Mouse (Mus musculus): ENCODE results near the gene Spaca7. TPM values are rescaled to one million over a fixed set of nuclear protein-coding genes. Genes with fewer than 3 reads are reported as not detected.
"Not testable (repeated sequence)": the region's sequence is repeated elsewhere in the genome, so short reads cannot be mapped to it uniquely, and the experiment has no call there.

Spaca7 gene
- polyA plus RNA-seq, 3 experiments from 2014 or later, result not detected

DNA sequence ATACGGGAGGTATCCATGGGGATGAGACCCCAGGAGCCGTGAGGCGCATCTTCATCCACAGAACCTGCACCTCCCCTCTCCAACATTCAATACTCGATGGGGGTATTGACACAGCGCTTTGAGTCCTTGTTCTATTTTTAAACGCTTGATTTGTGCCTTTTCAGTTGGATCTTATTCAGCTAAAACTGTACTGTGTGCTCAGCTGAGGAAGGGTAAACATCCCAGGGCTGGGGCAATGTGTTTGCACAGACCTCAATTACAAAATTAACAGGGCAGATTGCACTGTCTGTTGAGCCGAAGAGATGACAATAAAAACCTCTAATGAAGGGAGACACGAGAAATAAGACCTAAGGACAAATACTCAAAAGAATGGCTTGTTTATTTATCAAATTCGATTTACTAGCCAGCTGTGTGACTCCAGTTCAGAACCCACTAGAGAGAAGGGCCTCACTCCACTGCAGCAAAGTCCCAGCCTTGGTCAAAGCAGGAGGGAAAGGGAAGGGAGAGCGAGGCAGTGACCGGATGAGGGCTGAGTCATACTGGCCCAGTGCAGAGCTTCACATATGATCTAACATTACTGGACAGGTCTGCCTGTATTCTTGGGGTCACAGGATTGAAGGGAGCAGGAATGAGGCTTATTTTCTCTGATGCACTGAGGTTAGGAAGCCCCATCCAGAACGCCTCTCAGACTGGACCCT, 37.1 kb downstream of the Spaca7 start:
- ATAC-seq, result no peak

DNA sequence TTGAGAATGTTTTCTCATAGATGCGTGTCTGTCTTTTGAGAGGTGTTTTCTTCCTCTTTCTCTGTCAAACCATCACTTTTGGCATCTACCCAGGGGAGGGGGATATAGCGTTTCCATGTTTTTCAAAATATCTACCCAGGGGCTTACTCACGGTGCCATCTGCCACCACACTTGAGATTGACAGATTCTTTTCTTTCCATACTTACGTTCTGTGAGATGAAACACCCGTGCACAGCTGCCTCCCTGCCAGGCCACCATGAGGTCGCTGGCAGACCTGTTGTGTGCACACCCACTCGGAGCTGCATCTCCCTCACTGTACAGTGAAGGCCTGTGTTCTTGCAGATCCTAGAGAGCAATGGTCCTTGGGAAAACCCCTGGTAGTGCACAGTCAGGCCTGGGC, 40.4 kb downstream of the Spaca7 start:
- no peak for ATAC-seq

DNA sequence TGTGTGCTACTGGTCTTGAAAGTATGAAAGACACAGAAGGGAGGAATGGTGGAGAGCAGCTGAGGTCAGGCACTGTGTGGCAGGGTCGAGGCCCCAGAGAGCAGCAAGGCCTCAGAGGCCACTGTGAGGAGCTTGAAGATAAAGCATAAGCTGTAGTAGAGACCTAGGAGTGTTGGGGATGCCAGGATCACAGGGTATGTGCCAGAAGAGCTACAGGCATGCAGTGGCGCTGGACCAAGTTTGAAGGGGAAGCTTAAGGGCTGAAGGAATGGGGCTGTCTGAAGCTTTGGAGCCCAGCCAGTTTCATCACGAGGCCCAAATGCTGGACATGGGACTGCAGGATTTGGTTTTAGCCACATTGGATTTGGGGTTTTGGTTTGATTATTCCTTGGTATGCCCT, 44.5 kb downstream of the Spaca7 start:
- ATAC-seq, result not testable (repeated sequence)

DNA sequence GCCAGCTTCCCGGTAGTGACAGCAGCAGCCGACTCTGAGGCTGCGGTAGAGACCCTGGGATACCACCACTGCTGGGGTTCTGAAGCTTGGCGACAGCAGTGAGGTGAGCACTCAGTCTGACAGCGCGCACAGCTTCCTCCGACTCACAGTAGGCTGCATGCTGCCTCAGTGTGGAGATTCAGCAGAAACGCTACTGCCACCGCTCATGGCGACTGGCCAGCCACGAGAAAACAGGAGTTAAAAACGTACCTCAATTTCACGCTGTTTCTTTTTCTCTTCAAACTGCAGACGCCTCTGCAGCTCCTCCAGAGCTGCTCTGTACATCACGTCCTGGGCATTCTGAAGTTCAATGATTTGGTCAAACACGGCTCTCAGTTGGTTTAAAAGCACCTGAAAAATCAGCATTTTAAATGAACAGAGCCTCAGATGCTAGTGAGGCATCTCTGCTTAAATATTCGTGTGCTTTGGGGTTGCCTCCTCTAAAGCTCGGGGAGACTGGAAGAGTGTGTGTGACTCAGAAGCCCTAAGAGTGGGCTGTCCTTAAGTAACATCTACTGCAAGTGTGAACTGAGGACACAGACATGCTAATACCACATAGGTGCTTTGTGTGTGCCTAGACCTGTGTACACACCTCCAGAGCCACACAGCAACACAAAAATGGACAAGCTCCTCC, 48.9 kb downstream of the Spaca7 start:
- ATAC-seq, result no peak

DNA sequence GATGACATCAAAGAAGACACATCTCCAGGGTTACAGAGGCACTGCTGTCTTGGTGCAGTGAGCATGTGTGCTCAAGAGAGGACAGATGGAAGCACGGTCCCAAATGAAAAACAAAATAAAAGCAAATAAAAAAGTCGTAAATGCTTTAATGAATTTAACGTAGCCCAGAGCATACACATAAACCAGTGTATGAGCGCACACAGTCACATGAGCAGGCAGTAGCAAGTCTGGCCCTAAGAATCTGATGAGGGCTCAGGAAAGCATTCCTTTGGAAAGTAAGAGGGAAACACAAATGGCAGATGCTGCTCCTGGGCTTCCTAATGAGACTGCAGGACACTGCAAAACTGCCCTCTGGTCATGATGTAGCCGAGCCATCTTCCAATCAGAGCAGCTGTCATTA, 53.1 kb downstream of the Spaca7 start:
- ATAC-seq, result no peak

DNA sequence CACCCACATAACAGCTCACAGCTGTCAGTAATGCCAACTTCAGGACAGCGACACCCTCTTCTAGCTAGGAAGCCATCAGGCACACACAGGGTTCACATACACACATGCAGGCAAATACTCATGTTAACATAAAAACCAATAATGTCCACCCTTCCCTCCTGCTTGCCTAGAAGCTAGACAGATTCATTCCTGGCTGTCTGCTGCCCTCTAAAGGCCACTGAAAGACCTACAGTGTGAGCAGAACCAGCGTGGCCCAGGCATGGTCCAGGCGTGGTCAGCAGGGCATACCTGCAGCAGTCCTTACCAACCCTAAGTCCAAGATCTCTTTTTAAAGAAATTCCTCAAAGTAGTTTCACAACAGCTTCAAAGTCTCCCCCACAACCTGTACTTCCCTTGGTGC, 56.2 kb downstream of the Spaca7 start:
- no peak for ATAC-seq

DNA sequence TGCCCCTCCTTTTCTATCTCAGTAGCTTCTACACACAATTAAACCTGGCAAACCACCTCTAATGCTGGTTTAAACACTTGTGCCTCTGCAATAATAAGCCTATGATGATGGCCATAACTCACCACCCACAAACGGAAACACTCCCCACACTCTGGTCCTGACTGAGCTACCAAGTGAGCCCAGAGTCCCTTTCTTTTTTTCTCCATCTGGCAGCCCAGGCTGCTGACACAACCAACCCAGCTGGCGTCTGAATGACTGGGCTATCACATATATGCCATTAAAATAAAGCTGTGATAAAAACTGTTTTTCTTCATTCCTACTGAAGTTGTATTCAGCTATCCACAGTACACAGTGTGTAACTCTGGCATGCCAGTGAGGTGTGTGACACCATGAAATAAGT, 62.5 kb downstream of the Spaca7 start:
- ATAC-seq, result no peak

DNA sequence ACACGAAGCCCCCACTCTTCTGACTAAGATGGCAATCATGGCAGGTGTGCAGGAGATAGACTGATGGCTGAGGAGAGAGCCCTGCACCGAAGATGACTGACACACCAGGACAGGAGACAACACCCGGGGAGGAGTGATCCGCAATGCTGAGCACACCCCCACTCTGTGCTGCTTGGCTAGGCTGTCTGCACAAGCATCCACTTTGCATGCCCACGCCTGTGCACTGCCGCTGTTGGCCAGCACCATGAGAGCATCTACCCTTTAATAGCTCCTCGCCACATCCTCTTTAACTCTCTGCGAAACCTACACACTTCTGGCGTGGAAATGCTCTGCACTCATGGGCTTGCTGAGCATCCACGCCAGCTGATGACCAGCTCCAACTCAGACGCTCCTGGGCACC, 65.6 kb downstream of the Spaca7 start:
- no peak for ATAC-seq

DNA sequence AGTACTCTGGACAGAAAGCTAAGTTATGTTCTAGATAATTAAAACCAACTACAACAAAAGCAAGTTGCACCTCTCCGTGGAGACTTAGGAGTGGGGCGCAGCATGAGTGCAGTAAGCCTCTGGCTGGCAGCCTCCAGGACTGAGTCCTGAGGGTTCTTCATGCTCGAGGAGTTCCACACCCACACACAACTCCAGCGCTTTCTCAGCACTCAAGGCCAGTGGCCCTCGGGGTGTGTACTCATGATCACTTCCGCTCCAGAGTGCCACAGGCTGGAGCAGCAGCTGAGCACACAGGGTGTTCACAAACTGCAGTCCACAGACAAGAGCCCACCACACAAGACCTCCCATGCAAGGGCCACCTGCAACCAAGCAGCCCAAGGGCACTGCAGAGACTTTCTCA, 68.7 kb downstream of the Spaca7 start:
- no peak for ATAC-seq

DNA sequence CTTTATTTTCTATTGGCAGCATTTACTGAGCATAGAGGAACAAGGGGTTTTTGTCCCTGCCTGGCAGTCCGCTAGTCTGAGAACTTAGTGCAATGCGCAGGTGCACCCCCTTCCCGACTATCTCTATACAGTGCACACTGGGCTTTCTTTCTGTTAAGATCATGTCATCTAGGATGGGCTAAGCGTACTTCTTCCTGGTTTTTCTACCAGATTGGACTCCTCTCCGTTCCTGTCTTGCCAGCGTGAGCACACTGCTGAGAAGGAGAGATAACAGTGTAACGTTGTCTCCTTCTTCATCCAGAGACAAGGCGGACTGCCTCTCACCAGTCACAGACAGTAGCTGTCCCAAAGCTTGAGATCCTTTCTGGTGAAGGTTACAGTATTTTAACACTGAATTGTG, 71.5 kb downstream of the Spaca7 start:
- no peak for ATAC-seq

DNA sequence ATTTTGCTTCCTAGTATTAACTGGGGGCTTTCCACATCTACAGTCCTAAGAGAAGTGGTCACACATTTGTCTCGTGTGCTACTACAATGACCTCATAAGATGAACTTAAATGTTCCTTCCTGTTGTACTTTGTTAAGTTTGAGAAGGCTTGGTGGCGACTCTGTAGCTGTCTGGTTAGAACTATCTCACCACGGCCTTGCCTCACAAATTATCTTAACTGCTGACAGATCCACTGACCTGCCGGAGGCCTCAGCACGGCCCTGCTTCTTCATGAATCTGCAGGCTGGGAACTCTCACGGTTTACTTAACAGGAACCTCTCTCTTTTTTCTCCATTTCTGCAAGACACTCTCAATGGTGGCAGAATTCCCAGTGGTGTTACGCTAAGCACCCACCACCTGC, 72.1 kb downstream of the Spaca7 start:
- ATAC-seq, result no peak

DNA sequence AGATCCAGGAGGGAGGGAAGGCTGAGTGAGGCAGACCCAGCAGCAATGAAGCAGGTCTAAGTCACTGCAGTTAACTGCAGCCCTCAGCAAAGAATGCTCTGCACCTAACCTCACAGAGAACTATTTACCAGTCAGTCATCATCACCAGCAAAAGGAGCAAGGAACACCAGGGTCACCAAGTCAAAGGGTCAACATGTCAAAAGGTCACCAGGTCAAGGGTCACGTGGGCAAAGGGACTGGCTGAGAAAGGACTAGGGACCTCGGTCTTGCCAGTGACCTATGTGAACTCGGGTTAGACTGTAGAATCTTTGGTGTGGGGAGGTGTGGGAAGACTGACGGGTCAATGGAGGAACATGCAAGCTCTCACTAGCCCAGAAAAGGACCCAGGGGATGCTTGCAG, 73.7 kb downstream of the Spaca7 start:
- ATAC-seq, result no peak

DNA sequence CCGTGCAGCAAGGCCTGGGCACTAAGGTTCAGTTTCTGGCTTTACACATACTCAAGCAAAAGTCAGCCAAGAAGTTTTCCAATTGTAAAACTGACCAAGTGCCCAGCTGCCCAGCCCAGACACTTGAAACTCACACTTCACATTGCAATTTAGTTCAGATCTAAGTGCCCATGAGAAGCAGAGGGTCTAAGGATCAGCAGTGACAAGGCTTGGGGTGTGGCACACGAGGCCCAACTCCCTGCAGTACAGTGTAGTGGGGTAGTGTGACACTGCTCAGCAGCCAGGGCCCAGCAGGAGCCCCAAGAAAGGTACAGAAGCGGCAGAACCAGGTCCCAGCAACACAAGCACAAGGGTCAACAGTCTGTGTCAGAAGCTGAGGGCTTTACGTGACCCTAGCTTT, 76.1 kb downstream of the Spaca7 start:
- no peak for ATAC-seq

Other genes starting within 250 kb of the Spaca7 start
- not detected for gene Sox1, start 177.7 kb upstream of the Spaca7 start, polyA plus RNA-seq (2017; shearing (Covaris generic))
- gene Tubgcp3, start 99.2 kb downstream of the Spaca7 start, polyA plus RNA-seq (2017; shearing (Covaris generic)), result 10 to 100 TPM; 36.2 to 52.4 (median 49.1) TPM
- 1 to 10 TPM; 4.4 to 8.4 (median 5.9) TPM for gene Atp11a, start 184.0 kb downstream of the Spaca7 start, polyA plus RNA-seq (2017; shearing (Covaris generic))